Mouse (Mus musculus): ENCODE data around the gene G6pdx.

The G6pdx gene

DNA sequence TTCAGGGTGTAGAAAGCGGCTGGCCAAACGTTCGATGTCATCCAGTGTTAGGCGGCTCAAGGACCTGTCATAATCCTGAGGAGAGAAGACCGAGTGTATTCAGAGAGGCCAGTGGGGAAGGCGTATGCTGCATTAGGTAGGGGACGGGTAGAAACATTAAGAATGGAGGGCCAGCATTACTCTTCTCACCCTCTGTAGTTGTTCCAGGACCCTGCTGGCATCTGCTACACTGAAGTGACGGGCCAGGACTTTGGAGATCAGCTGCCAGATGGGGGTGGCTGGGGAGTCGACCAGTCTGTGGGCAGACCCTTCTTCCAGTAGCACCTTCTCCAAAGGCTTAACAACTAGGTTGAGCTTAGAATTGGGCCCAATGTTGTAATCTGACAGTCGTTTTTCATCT is 61.5 kb downstream of the G6pdx start:
- in situ Hi-C loops (cut with MboI; ENCODE audit: low pct_unique_long_range_greater_than_20kb in 1 of 2, low sequenced_read_pairs in 2 of 2, unreplicated experiment in 1 of 2), result no loop called here
